Mouse (Mus musculus): ENCODE results near the gene Sgms2.
"Not testable (repeated sequence)": the region's sequence is repeated elsewhere in the genome, so short reads cannot be mapped to it uniquely, and the experiment has no call there.

Sgms2 gene

DNA sequence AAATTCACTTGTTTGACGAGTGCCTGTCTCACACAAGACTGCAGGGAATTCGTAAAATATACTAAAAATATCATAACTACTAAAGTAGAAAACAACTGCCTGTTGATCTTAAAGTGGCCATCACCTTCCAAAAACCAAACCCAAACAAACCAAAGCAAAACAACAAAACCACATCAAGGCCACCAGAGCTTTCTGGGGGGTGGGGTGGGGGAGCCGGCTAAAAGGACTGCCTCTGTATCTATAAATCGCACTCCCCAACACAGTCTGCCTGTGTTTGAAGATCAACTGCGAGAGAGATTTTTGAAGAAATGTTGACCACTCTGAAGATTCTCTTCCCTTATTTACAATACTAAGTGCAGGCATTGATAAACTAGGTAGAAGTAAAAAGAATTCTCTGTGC, 133.0 kb downstream of the Sgms2 start:
- in situ Hi-C loops (cut with MseI, MboI) = no loop called here

DNA sequence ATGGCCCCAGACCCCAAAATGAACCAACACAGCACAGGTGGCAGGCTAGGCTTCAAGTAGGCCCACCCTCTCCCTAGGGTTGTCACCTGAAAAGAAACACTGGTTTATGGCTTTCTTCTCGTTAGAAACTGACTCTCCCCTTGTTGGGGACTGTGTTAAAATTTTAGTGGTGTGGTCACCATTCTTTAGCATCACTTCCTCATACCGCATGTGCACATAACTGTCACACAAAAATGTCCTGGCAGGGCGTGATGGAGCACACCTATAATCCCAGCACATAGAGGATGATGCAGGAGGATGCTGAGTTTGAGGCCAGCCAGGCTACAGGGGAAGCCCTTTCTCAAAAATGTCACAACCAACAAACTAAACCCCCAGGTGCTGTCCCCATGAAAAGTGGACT, 133.6 kb downstream of the Sgms2 start:
- in situ Hi-C loops (cut with MseI, MboI) = no loop called here

DNA sequence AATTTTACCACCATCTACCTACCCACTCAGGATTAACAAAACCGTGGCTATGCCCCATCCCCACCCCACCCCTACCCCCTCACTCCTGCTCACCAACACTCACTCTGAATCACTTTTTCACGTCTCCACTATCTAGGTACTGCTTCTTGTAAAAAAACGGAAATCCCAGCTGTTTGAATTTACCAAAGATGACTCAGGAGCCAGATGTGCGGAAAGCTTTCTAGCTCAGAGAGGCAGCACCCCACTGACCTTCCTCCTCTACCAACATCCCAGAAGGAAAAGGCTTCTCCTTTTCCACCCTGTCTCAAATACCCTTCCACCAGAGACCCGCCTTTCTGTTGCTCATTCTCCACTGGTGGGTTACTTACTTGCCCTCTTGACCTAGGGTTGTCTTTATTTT, 135.2 kb downstream of the Sgms2 start:
- in situ Hi-C loops (cut with MseI, MboI) = no loop called here

DNA sequence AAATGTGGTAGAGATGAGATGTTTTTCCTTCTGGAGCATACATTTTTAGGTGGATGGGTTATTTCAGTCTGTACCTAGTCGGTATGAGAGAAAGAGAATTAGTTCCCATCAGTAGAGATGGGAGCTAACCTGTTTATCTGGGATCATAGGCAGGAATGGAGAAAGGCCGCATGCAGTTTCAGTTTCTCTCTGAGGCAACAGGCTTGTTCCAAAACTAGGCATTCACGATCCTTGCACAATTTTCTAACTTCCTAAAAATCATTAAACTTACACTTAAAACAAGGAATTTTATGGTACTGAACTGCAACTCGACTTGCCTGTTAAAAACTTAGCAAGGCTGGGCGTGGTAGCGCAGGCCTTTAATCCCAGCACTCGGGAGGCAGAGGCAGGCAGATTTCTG, 140.7 kb downstream of the Sgms2 start:
- in situ Hi-C loops (cut with MseI, MboI) = no loop called here

DNA sequence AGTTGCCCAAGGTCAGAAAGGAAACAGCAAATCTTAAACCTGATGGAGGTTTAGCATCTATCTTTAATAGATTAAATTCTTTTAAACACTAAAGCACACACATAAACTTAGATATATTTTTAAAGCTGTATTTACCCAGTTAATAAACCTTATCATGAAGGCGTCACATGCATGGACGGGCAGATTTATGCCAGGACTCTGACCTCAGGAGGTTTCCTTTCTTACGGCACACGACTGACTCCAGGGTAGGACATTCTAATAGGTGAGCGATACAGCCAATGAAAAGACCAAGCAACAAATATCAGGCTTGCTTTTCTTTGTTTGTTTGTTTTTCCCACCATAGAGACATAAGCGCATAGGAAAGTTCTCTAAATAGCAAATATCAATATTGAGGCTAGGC, 142.2 kb downstream of the Sgms2 start:
- in situ Hi-C loops (cut with MseI, MboI) = no loop called here

DNA sequence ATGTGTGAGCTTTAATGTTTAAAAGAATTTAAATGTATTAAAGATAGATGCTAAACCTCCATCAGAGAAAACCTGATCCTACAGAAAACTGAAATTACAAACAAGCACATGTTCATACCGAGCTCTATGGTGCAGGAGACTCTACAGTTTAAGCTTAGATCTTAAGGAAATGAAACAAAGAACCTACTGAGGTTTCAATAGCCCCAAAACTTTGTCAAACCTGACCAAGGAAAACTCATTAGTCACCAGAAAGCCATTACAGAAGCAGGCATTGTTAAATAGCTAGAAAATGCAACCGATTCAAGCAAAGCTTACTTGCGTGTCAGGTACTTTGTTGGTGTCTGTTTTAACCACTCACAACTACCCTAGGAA, 142.6 kb downstream of the Sgms2 start:
- in situ Hi-C loops (cut with MseI, MboI) = no loop called here

DNA sequence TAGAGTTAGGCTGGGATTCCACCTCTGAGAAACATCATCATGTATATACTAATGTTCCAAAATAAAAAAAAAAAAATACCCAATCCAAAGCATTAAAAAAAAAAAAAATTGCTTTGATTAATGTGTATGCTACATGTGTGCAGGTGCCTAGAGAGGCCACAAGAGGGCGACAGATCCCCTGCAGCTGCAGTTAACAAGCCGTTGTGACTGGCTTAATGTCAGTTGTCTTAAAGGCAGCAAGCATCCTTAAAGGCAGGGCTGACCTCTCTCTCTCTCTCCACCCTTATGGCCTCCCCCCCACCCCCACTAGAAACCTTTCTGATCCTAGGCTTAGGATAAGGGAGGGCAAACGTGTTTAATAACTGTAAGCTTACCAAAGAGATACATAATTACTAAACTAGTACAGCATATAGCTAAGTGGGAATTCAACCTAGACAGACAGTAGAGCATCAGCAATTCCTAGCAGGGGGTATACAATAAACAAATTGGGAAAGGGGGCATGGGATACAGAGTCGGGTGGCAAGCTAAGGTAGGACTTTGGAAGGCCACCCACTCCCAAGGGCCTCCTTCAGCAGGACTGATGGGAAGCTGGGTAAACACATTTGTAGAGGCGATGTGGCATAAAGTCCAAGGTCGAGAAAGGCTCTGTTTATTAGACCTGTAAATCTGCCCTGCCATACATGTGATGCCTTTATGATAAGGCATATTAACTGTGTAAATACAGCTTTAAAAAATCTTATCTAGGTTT, 143.2 kb downstream of the Sgms2 start:
- in situ Hi-C loops (cut with MseI, MboI) = no loop called here

DNA sequence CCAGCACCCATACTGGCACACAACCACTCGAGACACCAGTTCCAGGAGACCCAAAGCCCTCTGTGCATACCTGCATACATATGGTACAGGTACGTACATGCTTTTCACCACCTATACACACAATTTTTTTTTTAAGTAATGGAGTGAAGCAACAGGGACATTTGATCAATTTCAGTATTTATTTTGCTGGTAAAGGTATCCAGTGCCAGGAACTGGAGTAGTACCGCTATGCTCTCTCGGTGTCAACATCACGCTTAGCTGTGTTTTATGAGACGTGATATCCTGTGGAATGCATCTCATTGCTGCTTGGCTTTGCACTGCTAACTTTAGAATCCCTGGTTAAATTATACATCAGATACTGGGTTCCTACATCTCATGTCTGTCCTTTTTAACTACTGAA, 145.3 kb downstream of the Sgms2 start:
- in situ Hi-C loops (cut with MseI, MboI) = no loop called here

DNA sequence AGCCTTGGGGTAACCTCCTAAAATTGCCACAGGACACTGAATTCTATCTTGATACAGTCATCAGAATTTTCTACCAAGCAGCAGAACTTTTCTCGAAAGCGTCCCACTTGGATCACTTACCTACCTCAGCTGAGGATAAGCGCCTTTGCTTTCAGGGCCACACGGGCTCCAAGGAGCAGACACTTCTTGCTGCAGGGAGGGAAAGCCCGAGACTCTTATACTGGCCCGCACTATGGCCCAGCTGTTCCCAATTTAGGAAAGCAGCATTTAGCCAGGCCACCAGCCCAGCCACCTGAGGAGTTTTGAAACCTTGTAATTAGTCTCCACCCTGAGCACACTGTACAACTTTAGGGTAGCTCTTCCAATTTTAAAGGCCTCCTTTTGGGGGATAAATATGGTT, 147.9 kb downstream of the Sgms2 start:
- in situ Hi-C loops (cut with MseI, MboI) = no loop called here

DNA sequence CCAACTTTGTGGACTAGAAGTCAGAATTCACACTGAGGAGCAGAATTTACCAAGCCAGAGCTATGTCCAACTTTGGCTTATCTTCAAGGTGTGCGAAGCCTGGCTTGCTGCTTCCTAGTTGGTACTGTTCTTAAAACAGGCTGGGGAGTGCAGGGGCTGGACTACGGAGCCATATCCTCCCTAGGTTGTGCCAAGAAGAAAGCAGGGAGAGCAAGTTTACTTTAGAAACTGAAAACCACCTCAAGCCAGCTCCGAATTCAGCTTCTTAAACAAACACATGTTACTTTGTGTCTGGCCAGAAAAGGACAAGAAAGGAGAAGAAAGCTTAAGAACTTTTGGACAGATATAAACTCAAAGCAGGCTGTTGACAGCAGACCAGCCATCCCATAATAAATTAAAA, 150.3 kb downstream of the Sgms2 start:
- in situ Hi-C loops (cut with MseI, MboI) = no loop called here

DNA sequence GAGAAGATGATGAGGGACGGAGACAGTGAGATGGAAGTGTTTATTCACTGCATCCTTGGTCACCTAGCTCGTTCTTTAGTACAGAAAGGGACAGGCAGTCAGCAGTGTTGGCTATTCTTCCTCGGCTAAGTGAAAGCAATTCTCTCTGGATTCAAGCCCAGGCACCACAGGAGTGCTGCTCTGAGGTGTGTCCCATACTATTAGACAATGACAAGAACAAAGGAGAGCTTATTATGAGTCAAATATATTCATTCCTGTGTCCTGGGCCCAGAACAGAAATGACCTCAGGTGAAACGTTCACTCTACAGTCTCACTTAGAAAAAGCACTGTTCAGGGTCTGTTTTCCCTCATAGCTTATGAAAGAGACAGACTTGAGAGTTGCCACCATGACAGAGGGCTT, 151.9 kb downstream of the Sgms2 start:
- in situ Hi-C loops (cut with MseI, MboI) = no loop called here

DNA sequence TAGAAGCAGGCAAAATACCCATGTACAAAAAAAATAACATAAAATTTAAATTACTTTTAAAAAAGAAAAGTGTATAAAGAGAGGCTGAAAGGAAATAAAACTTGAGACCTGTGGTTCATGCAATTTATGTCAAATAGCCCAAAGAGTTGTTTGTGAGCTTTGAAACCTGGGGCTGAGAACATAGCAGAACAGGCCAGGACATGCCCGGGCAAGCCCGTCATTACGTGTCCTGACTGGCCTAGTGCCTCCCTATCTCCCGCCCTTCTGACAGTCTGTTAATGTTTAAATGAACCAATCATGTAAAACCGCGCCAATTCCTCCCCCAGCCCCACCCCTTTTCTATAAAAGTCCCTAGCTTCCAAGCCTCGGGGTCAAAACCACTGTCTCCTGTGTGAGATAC, 153.5 kb downstream of the Sgms2 start:
- in situ Hi-C loops (cut with MseI, MboI) = not testable (repeated sequence)

DNA sequence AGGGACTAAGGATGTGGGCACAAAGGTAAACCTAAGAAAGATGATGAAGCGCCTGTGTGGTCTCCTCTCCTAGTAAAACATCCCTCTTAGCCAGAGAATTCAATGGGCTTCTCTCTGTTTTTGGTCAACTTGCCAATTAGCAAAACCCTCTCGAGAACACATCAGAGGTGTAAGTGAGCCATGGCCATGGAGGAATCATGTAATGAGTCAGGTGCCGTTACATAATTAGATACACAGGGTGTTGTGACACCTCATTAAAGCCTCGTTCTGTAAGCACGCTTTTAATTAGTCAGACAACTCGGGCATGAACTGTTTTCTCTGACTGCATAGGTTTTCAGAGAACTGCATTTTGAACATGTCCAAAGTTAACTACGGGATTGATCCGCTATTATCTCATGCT, 154.6 kb downstream of the Sgms2 start:
- in situ Hi-C loops (cut with MseI, MboI) = no loop called here

DNA sequence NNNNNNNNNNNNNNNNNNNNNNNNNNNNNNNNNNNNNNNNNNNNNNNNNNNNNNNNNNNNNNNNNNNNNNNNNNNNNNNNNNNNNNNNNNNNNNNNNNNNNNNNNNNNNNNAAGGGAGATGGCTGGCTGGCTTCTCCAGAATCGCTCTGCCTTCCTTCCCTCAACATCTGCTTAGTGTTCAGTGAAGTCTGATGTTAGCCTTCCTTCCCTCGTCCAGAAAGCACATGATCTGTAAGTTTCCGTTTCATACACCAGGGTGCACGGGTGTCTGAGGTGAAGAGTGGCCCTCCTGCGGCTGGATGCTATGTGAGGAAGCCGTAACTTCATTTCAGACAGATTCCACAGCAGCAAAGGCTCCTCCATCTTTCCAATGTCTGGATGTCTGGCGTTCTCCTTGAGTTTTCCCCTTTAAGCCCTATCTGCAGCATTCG, 156.1 kb downstream of the Sgms2 start:
- in situ Hi-C loops (cut with MseI, MboI) = no loop called here

DNA sequence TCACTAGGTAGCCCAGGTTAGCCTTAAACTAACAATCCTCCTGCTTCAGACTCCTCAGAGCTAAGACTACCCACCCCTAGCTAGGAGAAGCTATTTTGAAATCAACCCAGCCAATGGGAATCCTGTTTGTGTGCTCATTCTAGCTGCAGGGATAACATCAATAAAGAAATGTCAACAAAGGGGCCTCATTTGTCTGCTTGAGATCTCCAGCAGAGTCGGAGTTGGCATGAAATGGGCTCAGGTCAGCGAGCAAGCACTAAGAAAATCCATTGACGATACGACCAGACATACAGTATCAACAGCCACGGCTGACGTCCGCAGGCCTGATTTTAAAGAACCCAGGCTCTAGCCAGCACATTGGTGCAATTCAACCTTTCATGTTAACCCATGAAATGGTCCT, 164.0 kb downstream of the Sgms2 start:
- in situ Hi-C loops (cut with MseI, MboI) = no loop called here

DNA sequence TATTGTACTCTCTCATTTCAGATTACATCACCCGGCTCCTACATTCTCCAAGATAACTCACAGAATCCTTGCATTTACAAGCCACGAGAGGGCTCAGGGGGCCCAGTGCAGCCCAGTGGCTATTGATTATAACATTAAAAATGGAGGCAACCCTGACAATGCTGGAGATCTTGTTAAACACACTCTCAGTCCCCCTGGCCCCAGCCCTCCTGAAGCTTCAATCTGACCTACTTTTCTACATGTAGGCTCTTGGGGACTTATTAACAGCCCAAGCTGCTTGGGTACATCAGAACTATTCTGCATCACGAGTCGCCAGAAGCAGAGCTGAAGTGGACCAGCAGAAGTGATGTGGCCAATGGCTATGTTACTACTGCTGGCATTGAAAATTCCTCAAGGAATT, 164.6 kb downstream of the Sgms2 start:
- in situ Hi-C loops (cut with MseI, MboI) = no loop called here

DNA sequence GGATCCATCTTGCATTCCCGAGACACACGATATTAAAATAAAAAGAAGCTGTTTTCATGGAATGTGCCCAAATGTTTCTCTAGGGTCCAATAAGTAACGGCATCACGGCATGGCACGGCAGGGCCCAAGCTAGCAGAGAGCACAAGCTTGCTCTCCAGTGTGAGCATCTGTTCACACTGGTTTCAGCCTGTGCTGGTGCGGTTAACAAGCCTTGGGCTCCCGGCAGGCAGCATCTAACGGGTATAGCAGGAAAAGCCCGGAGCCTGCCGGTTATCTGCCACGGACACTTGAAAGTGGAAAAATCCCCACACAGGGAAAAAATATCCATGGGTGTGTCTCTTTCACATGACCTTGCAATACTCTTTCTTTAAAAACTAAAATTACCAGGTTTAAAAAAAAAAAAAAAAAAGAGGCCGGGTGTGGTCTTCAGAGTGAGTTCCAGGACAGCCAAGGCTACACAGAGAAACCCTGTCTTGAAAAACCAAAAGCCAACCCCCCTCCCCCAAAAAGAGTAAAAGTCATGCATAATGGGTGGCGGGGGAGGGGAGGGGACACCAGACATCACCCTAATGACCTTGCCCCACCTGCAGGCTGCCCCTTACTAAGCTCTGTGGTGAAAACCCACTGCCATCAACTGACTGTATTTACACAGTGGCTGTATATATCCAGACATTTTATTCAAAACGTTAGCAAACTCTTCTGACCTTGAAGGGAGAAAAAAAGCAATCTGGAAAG, 169.0 kb downstream of the Sgms2 start:
- in situ Hi-C loops (cut with MseI, MboI) = no loop called here

DNA sequence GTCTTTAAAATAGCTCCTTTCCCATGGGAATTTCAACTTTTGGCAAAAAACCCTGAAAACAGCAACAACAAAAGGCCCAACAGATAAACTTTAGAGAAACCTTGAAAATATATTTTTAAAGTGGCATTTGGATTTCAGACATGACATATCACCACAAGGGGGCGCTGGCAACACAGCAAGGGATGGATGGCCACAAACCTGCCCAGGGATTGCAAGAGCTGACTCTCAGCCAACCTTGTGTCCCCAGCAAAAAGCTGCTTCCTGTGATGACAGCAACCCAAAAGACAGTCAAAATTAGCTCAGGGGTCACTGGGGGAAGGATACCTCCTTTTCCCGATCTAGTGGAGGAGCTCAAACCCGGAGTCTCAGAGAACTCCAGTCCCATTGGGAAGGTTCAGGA, 171.0 kb downstream of the Sgms2 start:
- in situ Hi-C loops (cut with MseI, MboI) = no loop called here

DNA sequence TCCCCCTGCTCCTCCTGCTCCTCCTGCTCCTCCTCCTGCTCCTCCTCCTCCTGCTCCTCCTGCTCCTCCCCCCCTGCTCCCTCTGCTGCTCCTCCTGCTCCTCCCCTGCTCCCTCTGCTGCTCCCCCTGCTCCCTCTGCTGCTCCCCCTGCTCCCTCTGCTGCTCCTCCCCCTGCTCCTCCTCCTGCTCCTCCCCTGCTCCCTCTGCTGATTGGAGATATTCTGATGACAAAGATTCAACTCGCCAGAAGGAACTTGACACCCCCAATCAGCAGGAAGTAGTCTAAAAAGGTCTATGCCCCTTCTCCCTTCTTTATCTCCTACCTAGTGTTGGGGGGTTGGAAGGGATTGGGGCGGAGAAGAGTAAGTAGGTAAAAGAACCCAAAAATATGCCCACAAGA, 173.0 kb downstream of the Sgms2 start:
- in situ Hi-C loops (cut with MseI, MboI) = no loop called here

DNA sequence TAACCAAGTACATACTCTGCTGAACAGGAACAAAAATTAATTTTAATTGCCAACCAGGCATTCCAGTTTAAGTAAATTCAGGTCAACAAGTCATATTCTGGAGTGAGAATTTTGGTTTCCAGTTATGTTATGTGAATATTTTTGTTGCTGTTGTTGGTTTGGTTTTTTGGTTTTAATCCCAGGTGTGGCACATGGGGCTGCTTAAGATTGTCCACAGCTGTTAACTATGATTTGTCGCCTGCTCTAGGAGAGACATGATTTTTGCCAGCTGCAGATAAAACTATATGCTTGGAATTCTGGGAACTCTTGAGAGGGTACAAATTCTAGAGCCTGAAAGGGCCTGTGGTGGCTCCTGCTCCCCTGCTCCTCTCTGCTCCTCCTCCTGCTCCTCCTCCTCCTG, 174.1 kb downstream of the Sgms2 start:
- in situ Hi-C loops (cut with MseI, MboI) = no loop called here

DNA sequence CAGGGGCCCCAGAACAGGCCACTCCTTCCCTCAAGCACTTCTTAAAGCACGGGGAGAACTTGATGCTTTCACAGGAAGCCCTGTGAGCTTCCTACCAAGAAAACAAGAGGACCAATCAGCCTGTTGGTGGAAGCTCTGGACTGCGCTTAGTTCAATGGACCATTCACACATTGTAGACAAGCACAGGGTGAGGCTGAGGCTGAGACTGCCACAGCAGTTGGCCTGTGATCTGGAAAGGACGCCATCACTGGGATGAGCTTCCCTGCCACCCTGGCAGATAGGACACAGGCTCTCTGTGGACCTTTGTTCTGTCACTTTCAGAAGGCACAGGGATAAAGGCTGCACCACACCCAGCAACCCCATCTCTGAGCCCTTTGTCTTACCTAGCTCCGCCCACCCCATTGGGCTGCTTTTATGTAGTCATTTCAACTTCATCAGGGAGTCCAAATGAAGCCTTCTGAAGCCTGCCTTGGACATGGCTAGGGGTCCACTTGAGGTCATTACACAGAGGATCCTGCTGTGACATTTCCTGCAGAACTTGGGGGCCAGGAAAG, 175.2 kb downstream of the Sgms2 start:
- in situ Hi-C loops (cut with MseI, MboI) = no loop called here

DNA sequence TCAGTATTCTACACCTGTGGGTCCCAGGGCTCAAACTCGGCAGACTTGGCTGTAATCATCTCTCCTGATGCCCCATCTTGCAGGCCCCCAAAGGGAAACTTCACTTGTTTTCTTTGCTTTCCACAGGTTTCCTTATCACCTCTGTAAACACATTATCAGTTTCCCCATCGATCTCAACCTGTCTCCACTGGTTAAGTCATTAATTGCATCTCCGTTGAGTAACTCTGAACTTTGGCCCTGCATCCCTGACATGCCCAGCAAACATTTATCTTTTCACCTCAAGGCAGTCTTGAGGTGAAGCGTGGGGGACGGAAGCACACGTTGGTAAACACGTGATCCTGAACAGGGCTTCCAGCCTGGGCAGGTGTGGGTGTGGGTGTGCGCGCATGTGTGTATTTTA, 178.9 kb downstream of the Sgms2 start:
- in situ Hi-C loops (cut with MseI, MboI) = no loop called here

DNA sequence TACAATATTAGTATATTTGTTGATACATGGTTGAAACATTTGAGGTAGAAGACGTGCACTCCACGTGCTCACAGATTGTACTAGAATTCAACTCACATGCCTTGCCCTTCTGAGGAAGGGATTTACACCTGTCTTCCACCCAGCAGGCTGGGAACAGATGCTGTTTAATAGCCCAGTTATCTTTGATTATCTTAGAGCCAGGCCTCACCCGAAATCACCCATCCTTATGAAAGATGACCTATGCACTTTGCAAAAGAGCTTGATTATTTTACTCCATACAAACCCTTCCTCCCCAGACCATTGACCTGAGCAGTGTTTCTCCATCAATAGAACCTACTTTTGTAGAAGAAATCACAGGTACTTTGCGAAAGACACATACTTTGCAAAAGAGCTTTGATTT, 180.6 kb downstream of the Sgms2 start:
- in situ Hi-C loops (cut with MseI, MboI) = no loop called here
